Mouse (Mus musculus): ENCODE measurements around the gene Pigp.

DNA sequence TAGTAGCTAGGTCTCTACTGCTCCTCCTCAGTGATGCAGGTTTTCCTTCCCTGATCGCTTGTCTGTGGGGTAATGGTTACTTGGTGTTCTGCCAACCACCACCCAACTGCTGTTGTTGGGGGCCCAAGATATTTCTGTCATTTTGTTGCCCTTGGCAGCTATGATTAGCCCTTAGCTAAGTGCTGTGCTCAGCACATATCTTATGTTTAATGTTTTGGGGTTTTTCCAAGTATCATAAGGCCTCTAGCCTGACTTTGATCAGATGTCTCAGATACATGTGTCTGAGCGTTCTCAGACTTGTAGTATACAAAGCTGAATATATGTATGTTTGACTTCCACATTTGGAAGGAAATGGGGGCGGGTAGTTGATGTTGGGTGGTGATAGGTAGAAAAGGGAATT lies 39.6 kb upstream of the Pigp start:
- TF ChIP-seq CTCF (IDR thresholded peaks at IDR 0.05) (no peak), EP300 (IDR thresholded peaks at IDR 0.05) (no peak)
